In the genomic region with DNA sequence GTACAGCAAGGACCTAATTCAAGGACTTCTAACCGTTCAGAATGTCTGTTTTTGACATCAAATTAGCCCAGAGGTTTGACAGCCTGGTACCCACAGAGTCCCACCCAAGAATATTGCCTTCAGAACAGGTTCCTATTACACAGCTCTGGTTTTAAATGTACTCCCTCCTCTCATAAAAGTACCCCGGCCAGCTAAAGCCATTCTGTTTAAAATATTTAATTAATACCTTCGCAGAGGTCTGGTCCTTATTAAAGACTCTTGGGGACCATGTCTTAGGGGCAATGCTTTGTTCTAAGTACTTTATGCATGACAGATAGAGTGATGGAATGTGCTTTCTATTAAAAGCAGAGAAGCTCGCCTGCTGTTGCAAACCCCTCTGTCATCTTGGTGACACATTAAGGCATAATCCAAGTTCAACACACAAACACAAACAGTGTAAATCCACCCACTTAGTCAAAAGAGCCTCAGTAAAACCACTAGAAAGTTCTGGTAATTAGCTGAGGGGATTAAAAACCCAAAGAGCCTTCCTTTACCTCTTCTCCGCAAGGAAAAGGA, we compare ENCODE assay signal across 10 mouse cellular contexts.
"Had no signal": no experiment of that assay in that cellular context is flagged by ENCODE, and none has a peak within 500 bp of the region (broad histone marks: within the 10 kb centered on the region; RNA-seq: fewer than 3 reads in every experiment).

No protein-coding gene starts in this region.

- H3K27ac ChIP-seq: kidney, postnatal 0 days; liver, embryonic 12.5 days; lung, embryonic 15.5 days; midbrain, embryonic 13.5 days had no signal

- H3K36me3 ChIP-seq: liver, embryonic 12.5 days; lung, embryonic 15.5 days; midbrain, embryonic 13.5 days had no signal

- H3K4me2 ChIP-seq: liver, embryonic 12.5 days; lung, embryonic 15.5 days; midbrain, embryonic 13.5 days had no signal

- H3K9me3 ChIP-seq: liver, embryonic 12.5 days; lung, embryonic 15.5 days; midbrain, embryonic 13.5 days had no signal

- DNase-seq: kidney, adult 11 months; kidney, adult 9 months; kidney, postnatal 36 days; layer of hippocampus, adult 9-11 months; lung, postnatal 14 days; right cerebral cortex, postnatal 14 days had no signal

- H3K9ac ChIP-seq: liver, embryonic 12.5 days; lung, embryonic 15.5 days; midbrain, embryonic 13.5 days had no signal

- ATAC-seq: liver, embryonic 12.5 days; midbrain, embryonic 13.5 days had no signal

- H3K27me3 ChIP-seq: liver, embryonic 12.5 days; lung, embryonic 15.5 days; midbrain, embryonic 13.5 days had no signal

- H3K4me3 ChIP-seq: liver, embryonic 12.5 days; lung, embryonic 15.5 days; midbrain, embryonic 13.5 days had no signal

- H3K4me1 ChIP-seq: liver, embryonic 12.5 days; lung, embryonic 15.5 days; midbrain, embryonic 13.5 days had no signal
